Mouse (Mus musculus): ENCODE measurements around the gene Ep300.

- TF ChIP-seq CTCF (IDR thresholded peaks at IDR 0.05; ENCODE audit: control insufficient read depth, insufficient read depth, low read length) = no peak
- TF ChIP-seq POLR2A (IDR thresholded peaks at IDR 0.05; ENCODE audit: borderline replicate concordance, control insufficient read depth, low read depth, low read length) = no peak
Measured at GRCm38 (mm10) chr15:81605241-81605640, 20.1 kb downstream of the Ep300 start.

All from bone marrow, adult 2 months (tissue).